Mouse (Mus musculus) CH12.LX (cell line): Measurements from ENCODE around the gene Ftsj3.

ENCODE experiments used
- CHD2 ChIP-seq: IDR thresholded peaks from 2 replicates; pipeline ENCODE4 v1.6.1; 2011; ENCODE audit warnings: low read length, improper control_type of control experiment
- CTCF ChIP-seq, 2 experiments: IDR thresholded peaks in 1 of 2; conservative IDR thresholded peaks in 1 of 2; 2 replicates each; pipeline ENCODE4 v1.5.1; 2011 to 2012; ENCODE audit warnings: low read depth in 2 of 2, low read length in 2 of 2, improper control_type of control experiment in 1 of 2, inconsistent platforms in 1 of 2, mild to moderate bottlenecking in 1 of 2, moderate library complexity in 1 of 2
- EP300 ChIP-seq: IDR thresholded peaks from 2 replicates; pipeline ENCODE4 v1.6.1; 2011; ENCODE audit warnings: low read length, improper control_type of control experiment
- MAX ChIP-seq: IDR thresholded peaks from 2 replicates; pipeline ENCODE4 v1.6.1; 2011; ENCODE audit warnings: low read length, improper control_type of control experiment
- MAZ ChIP-seq: IDR thresholded peaks from 2 replicates; pipeline ENCODE4 v1.6.1; 2012; ENCODE audit warnings: low read depth, mild to moderate bottlenecking, inconsistent platforms, low read length, improper control_type of control experiment, moderate library complexity
- MYC ChIP-seq: IDR thresholded peaks from 2 replicates; pipeline ENCODE4 v1.6.1; 2011; ENCODE audit warnings: low read depth, mild to moderate bottlenecking, improper control_type of control experiment, low read length
- NELFE ChIP-seq: IDR thresholded peaks from 2 replicates; pipeline ENCODE4 v1.6.1; 2011; ENCODE audit warnings: low read depth, low read length, improper control_type of control experiment
- POLR2A ChIP-seq: IDR thresholded peaks from 2 replicates; pipeline ENCODE4 v1.6.1; 2011; ENCODE audit warnings: low read depth, mild to moderate bottlenecking, improper control_type of control experiment, low read length
- POLR2AphosphoS2 ChIP-seq: IDR thresholded peaks from 2 replicates; pipeline ENCODE4 v1.6.1; 2011; ENCODE audit warnings: low read depth, low read length, improper control_type of control experiment
- USF1 ChIP-seq: IDR thresholded peaks from 2 replicates; pipeline ENCODE4 v1.6.1; 2014; ENCODE audit warnings: low read depth, mild to moderate bottlenecking, inconsistent platforms, low read length, improper control_type of control experiment
- ZKSCAN1 ChIP-seq: IDR thresholded peaks from 2 replicates; pipeline ENCODE4 v1.6.1; 2012; ENCODE audit warnings: low read depth, inconsistent platforms, low read length, improper control_type of control experiment, borderline replicate concordance
- ZNF384 ChIP-seq: IDR thresholded peaks from 2 replicates; pipeline ENCODE4 v1.6.1; 2012; ENCODE audit warnings: low read depth, low read length, improper control_type of control experiment, inconsistent platforms

- TF ChIP-seq CTCF (conservative IDR thresholded peaks at IDR 0.05 in 1 of 2, IDR thresholded peaks at IDR 0.05 in 1 of 2; ENCODE audit: low read depth in 2 of 2, low read length in 2 of 2) = no peak
- TF ChIP-seq MAX = no peak
- TF ChIP-seq POLR2A = no peak
- TF ChIP-seq EP300 = no peak
- no peak for TF ChIP-seq ZKSCAN1
- no peak for TF ChIP-seq MAZ
- TF ChIP-seq ZNF384 = no peak
- TF ChIP-seq POLR2AphosphoS2 = no peak
- TF ChIP-seq MYC = no peak
- TF ChIP-seq CHD2 = no peak
- no peak for TF ChIP-seq NELFE
- TF ChIP-seq USF1 = no peak
These were observed 9.1 kb upstream of the Ftsj3 start for GRCm38 (mm10) chr11:106264988-106265387.
